Mouse (Mus musculus): ENCODE measurements at regions not wholly inside any gene's neighbourhood (a gene's known extent, or its start where the extent isn't known, plus 50 kb on each side); places are given as distances from the start of the nearest gene placed in this dataset.

DNA sequence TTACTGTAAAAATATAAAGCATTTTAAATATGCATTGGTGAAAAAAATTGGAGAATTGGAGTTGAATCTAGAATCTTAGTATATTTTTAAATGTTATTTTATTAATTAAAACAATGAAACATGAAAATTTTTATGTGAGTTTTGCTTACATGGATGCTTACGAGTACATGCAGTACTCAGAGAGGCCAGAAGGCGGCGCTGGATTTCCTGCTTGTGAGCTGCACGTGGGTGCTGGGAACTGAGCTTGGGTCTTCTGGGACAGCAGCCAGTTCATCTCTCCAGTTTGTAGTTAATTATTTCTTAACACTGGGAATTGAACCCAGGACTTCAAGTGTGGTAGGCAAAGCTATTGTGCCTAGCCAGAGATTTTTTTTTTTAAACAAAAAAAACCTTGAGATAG, 85.5 kb downstream of the Zfp281 start:
- 70% methylated on average over 4 of the region's 4 CpGs for WGBS
- ATAC-seq (ENCODE audit: low FRiP score, low TSS enrichment) = no peak

GRCm38 (mm10) chr1:136711243-136711642, 86.5 kb downstream of the Zfp281 start:
- no peak overlapping the region for H3K4me3 ChIP-seq (ENCODE audit: low read depth, low read length)
- no peak overlapping the region for H3K4me2 ChIP-seq (replicated peaks; ENCODE audit: low read depth)
- TF ChIP-seq CTCF (IDR thresholded peaks at IDR 0.05; ENCODE audit: low read depth) (no peak), EP300 (optimal IDR thresholded peaks at IDR 0.05) (no peak)
- no peak for ATAC-seq (ENCODE audit: low FRiP score, low TSS enrichment)
- no peaks in the 10 kb centered on the region for H3K36me3 ChIP-seq (ENCODE audit: control insufficient read depth, insufficient read depth, low read length)
- H3K9me3 ChIP-seq (ENCODE audit: control insufficient read depth, low read length) = no peaks in the 10 kb centered on the region
- H3K27ac ChIP-seq (replicated peaks) = no peak overlapping the region
- no peak overlapping the region for H3K9ac ChIP-seq (ENCODE audit: low read length)
- H3K4me1 ChIP-seq (replicated peaks; ENCODE audit: control insufficient read depth, insufficient read depth) = no peaks in the 10 kb centered on the region
- no peaks in the 10 kb centered on the region for H3K27me3 ChIP-seq (ENCODE audit: control insufficient read depth, insufficient read depth, low read length)
- no peak for DNase-seq (ENCODE audit: low spot score)
- 84% methylated on average over 7 of the region's 7 CpGs for WGBS

More for the DNA sequence above, 85.5 kb downstream of the Zfp281 start:
- no peak for DNase-seq (ENCODE audit: low spot score)
- no peak overlapping the region for H3K4me2 ChIP-seq (replicated peaks; ENCODE audit: low read depth)
- H3K9me3 ChIP-seq (ENCODE audit: control insufficient read depth, low read length) = no peaks in the 10 kb centered on the region
- no peak overlapping the region for H3K4me3 ChIP-seq (ENCODE audit: low read depth, low read length)
- no peaks in the 10 kb centered on the region for H3K27me3 ChIP-seq (ENCODE audit: control insufficient read depth, insufficient read depth, low read length)
- H3K9ac ChIP-seq (ENCODE audit: low read length) = no peak overlapping the region
- no peak for TF ChIP-seq CTCF (IDR thresholded peaks at IDR 0.05; ENCODE audit: low read depth)
- TF ChIP-seq EP300 (optimal IDR thresholded peaks at IDR 0.05) = no peak
- H3K36me3 ChIP-seq (ENCODE audit: control insufficient read depth, insufficient read depth, low read length) = no peaks in the 10 kb centered on the region
- H3K4me1 ChIP-seq (replicated peaks; ENCODE audit: control insufficient read depth, insufficient read depth) = no peaks in the 10 kb centered on the region
- H3K27ac ChIP-seq (replicated peaks) = no peak overlapping the region

DNA sequence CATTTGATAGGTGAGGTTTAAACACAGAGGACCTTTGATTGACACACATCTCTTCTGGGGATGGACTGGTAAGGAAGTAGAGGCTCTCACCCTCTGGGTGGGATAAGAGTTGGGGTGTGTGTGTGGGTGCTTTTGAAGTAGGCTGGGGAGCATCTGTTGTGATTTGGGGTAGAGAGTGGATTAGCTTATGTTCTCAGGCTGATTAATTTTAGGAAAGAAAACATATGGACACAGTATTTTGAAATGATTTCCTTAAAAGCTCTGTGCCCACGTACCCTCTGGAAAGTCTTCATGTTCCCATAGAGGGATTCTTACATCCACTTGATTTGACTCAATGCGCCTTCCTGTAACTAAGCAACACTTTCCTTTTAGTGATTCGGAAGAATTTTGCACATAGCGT, 89.4 kb downstream of the Zfp281 start:
- no peaks in the 10 kb centered on the region for H3K9me3 ChIP-seq (ENCODE audit: control insufficient read depth, low read length)
- H3K9ac ChIP-seq (ENCODE audit: low read length) = no peak overlapping the region
- no peak overlapping the region for H3K4me2 ChIP-seq (replicated peaks; ENCODE audit: low read depth)
- no peaks in the 10 kb centered on the region for H3K27me3 ChIP-seq (ENCODE audit: control insufficient read depth, insufficient read depth, low read length)
- 63% methylated on average over 4 of the region's 4 CpGs for WGBS
- TF ChIP-seq EP300 (optimal IDR thresholded peaks at IDR 0.05) (no peak), CTCF (IDR thresholded peaks at IDR 0.05; ENCODE audit: low read depth) (no peak)
- no peak overlapping the region for H3K27ac ChIP-seq (replicated peaks)
- no peak for ATAC-seq (ENCODE audit: low FRiP score, low TSS enrichment)
- no peak for DNase-seq (ENCODE audit: low spot score)
- no peaks in the 10 kb centered on the region; the same call in 1 of the 2 replicates for H3K4me1 ChIP-seq (replicated peaks; ENCODE audit: control insufficient read depth, insufficient read depth)
- H3K36me3 ChIP-seq (ENCODE audit: control insufficient read depth, insufficient read depth, low read length) = no peaks in the 10 kb centered on the region
- H3K4me3 ChIP-seq (ENCODE audit: low read depth, low read length) = no peak overlapping the region

DNA sequence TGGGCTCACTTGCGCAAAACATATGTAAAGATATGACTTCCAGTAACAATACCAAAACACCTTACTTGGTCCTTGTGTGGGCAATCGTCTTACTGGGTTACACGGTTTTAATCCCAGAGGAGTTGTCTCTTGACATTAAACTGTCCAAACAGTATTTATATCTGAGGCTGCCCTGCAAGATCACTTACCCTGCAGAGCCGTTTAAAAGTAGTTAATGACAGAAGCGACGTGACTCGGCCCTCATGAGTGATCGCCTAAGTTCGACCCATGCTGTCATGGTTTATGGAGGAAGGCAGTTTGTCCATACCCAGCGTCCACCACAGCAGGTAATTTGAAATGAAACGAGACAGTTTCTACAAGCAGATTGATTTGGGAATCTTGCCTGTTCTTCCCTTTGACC, 90.3 kb downstream of the Zfp281 start:
- H3K27me3 ChIP-seq (ENCODE audit: control insufficient read depth, insufficient read depth, low read length) = no peaks in the 10 kb centered on the region
- 64% methylated on average over 11 of the region's 11 CpGs for WGBS
- ATAC-seq (ENCODE audit: low FRiP score, low TSS enrichment) (no peak), DNase-seq (ENCODE audit: low spot score) (no peak)
- H3K4me1 ChIP-seq (replicated peaks; ENCODE audit: control insufficient read depth, insufficient read depth) = no peaks in the 10 kb centered on the region; the same call in 1 of the 2 replicates
- H3K36me3 ChIP-seq (ENCODE audit: control insufficient read depth, insufficient read depth, low read length) = no peaks in the 10 kb centered on the region
- no peak overlapping the region for H3K27ac ChIP-seq (replicated peaks)
- TF ChIP-seq EP300 (optimal IDR thresholded peaks at IDR 0.05) (no peak), CTCF (IDR thresholded peaks at IDR 0.05; ENCODE audit: low read depth) (no peak)
- H3K9ac ChIP-seq (ENCODE audit: low read length) = no peak overlapping the region
- no peak overlapping the region for H3K4me3 ChIP-seq (ENCODE audit: low read depth, low read length)
- no peak overlapping the region for H3K4me2 ChIP-seq (replicated peaks; ENCODE audit: low read depth)
- no peaks in the 10 kb centered on the region for H3K9me3 ChIP-seq (ENCODE audit: control insufficient read depth, low read length)

DNA sequence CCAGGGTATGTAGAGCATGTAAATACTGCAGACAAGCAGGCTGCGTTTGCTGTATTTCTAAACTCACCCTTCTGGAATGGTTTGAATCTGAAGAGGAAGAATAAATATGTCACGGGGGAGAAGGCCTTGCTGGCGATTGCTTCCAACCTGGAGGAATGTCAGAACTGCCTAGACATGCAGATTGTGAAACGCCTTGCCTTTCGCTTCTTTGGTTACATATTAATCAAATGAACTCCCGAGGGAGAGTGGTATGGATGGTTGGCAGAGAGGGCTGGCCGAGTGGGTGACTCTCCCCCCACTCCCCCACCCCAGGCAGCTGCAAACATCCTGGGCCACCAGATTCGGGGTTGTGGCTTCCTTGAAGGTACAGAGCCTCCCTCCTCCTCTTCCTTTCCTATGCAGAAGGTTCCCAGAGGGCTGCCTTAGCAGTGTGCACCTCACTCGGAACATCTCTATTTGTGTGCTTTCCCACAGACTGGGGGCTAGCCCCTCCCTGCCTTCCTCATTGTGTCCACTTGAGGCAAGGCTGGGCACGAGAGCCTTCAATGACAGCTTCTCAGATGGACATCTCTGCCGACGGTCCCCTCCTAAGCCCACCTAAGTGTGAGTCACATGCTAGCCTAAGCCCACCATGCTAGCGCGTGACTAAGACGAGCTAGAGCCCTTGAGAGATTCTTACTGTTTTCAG, 93.3 kb downstream of the Zfp281 start:
- no peaks in the 10 kb centered on the region for H3K36me3 ChIP-seq (ENCODE audit: control insufficient read depth, insufficient read depth, low read length)
- 32% methylated on average over 15 of the region's 15 CpGs for WGBS
- no peaks in the 10 kb centered on the region for H3K27me3 ChIP-seq (ENCODE audit: control insufficient read depth, insufficient read depth, low read length)
- H3K4me2 ChIP-seq (replicated peaks; ENCODE audit: low read depth) = peak overlapping the region; percentile 36
- TF ChIP-seq CTCF (IDR thresholded peaks at IDR 0.05; ENCODE audit: low read depth) = no peak
- TF ChIP-seq EP300 (optimal IDR thresholded peaks at IDR 0.05) = peak; percentile 56
- peak; percentile 66; the same call in 1 of the 2 replicates for ATAC-seq (ENCODE audit: low FRiP score, low TSS enrichment)
- H3K4me3 ChIP-seq (ENCODE audit: low read depth, low read length) = no peak overlapping the region
- peak; percentile 33 for DNase-seq (ENCODE audit: low spot score)
- H3K4me1 ChIP-seq (replicated peaks; ENCODE audit: control insufficient read depth, insufficient read depth) = no peaks in the 10 kb centered on the region; the same call in 1 of the 2 replicates
- H3K9ac ChIP-seq (ENCODE audit: low read length) = 0 out of 2 replicates have a peak overlapping the region, but pooled peaks have one; percentile 38
- H3K27ac ChIP-seq (replicated peaks) = peak overlapping the region; percentile 75
- no peaks in the 10 kb centered on the region for H3K9me3 ChIP-seq (ENCODE audit: control insufficient read depth, low read length)

DNA sequence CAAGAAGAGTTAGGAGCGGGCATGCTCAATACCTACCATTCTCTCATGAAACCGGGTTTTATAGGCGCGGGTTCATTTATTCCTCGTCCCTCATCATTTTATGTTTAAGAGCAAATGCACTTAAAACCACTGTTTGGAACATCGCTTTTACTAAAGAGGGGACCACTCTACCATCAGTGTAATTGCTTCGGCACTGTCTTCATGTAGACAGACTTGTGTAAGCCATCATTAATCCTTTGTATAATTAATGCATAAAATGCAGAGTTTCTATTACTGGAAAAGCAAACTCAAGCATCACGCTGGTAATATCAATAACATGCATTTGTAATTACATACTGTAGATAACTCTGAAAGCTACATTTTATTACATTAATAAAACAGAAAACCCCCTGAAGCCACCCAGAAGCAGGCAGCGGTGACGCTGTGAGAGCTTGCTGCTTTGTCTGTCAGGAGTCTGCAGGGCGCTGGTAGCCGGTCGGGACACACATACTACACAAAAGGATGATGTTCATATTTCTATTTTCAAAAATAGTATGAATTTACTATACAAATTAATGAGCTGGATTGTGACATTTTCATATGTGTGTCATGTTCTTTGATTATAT, 99.2 kb downstream of the Zfp281 start:
- H3K4me3 ChIP-seq (ENCODE audit: low read depth, low read length) = no peak overlapping the region
- no peaks in the 10 kb centered on the region for H3K4me1 ChIP-seq (replicated peaks; ENCODE audit: control insufficient read depth, insufficient read depth)
- no peaks in the 10 kb centered on the region for H3K36me3 ChIP-seq (ENCODE audit: control insufficient read depth, insufficient read depth, low read length)
- TF ChIP-seq EP300 (optimal IDR thresholded peaks at IDR 0.05) (no peak), CTCF (IDR thresholded peaks at IDR 0.05; ENCODE audit: low read depth) (no peak)
- no peak for ATAC-seq (ENCODE audit: low FRiP score, low TSS enrichment)
- no peak overlapping the region for H3K4me2 ChIP-seq (replicated peaks; ENCODE audit: low read depth)
- DNase-seq (ENCODE audit: low spot score) = no peak
- H3K27ac ChIP-seq (replicated peaks) = no peak overlapping the region
- no peak overlapping the region for H3K9ac ChIP-seq (ENCODE audit: low read length)
- H3K27me3 ChIP-seq (ENCODE audit: control insufficient read depth, insufficient read depth, low read length) = no peaks in the 10 kb centered on the region
- 92% methylated on average over 13 of the region's 13 CpGs for WGBS
- no peaks in the 10 kb centered on the region for H3K9me3 ChIP-seq (ENCODE audit: control insufficient read depth, low read length)

Measured in stomach, postnatal 0 days (tissue).